Mouse (Mus musculus): ENCODE results near the gene AU015836. TPM values are rescaled to one million over a fixed set of nuclear protein-coding genes. Genes with fewer than 3 reads are reported as not detected.
"Not testable (repeated sequence)": the region's sequence is repeated elsewhere in the genome, so short reads cannot be mapped to it uniquely, and the experiment has no call there.

The AU015836 gene
- polyA plus RNA-seq, 1 experiment, result 0.06 TPM

GRCm38 (mm10) chrX:93980341-93980740 lies 11.9 kb downstream of the AU015836 start:
- H3K4me1 ChIP-seq (ENCODE audit: control insufficient read depth, insufficient read depth, low read length), result no peaks in the 10 kb centered on the region
- DNase-seq, result no peak
- 96% methylated on average over 25 of the region's 26 CpGs for WGBS

GRCm38 (mm10) chrX:93982193-93982592 lies 13.7 kb downstream of the AU015836 start:
- no peak for DNase-seq
- no peak overlapping the region for H3K27ac ChIP-seq (ENCODE audit: insufficient read depth, low read depth, low read length)
- no peaks in the 10 kb centered on the region for H3K4me1 ChIP-seq (ENCODE audit: control insufficient read depth, insufficient read depth, low read length)
- H3K4me3 ChIP-seq (ENCODE audit: insufficient read depth, low read depth, low read length), result no peak overlapping the region
- TF ChIP-seq POLR2A (IDR thresholded peaks at IDR 0.05; ENCODE audit: low read depth, low read length) (no peak), CTCF (conservative IDR thresholded peaks at IDR 0.05; ENCODE audit: insufficient read depth, insufficient read length, low read depth, low read length) (no peak)
- H3K27me3 ChIP-seq (replicated peaks; ENCODE audit: control insufficient read depth, insufficient read depth, low read length), result no peaks in the 10 kb centered on the region
- 74% methylated on average over 3 of the region's 3 CpGs for WGBS
- H3K36me3 ChIP-seq (ENCODE audit: control insufficient read depth, insufficient read depth, low read length), result no peaks in the 10 kb centered on the region

More at GRCm38 (mm10) chrX:93980341-93980740, 11.9 kb downstream of the AU015836 start:
- no peaks in the 10 kb centered on the region for H3K36me3 ChIP-seq (ENCODE audit: control insufficient read depth, insufficient read depth, low read length)
- no peak for TF ChIP-seq CTCF (conservative IDR thresholded peaks at IDR 0.05; ENCODE audit: insufficient read depth, insufficient read length, low read depth, low read length)
- no peak overlapping the region for H3K27ac ChIP-seq (ENCODE audit: insufficient read depth, low read depth, low read length)
- H3K4me3 ChIP-seq (ENCODE audit: insufficient read depth, low read depth, low read length), result no peak overlapping the region
- H3K27me3 ChIP-seq (replicated peaks; ENCODE audit: control insufficient read depth, insufficient read depth, low read length), result no peaks in the 10 kb centered on the region

- 56% methylated on average over 3 of the region's 3 CpGs for WGBS
- H3K27me3 ChIP-seq (replicated peaks; ENCODE audit: control insufficient read depth, insufficient read depth, low read length); H3K4me1 ChIP-seq (ENCODE audit: control insufficient read depth, insufficient read depth, low read length); H3K27ac ChIP-seq (ENCODE audit: insufficient read depth, low read depth, low read length); H3K4me3 ChIP-seq (ENCODE audit: insufficient read depth, low read depth, low read length); H3K36me3 ChIP-seq (ENCODE audit: control insufficient read depth, insufficient read depth, low read length); DNase-seq: not testable (repeated sequence)
Observed at GRCm38 (mm10) chrX:93985096-93985495, 16.6 kb downstream of the AU015836 start.

- DNase-seq, result no peak
- WGBS, result 78% methylated on average over 3 of the region's 3 CpGs
- no peaks in the 10 kb centered on the region for H3K27me3 ChIP-seq (replicated peaks; ENCODE audit: control insufficient read depth, insufficient read depth, low read length)
Observed at GRCm38 (mm10) chrX:94006991-94007390, 38.5 kb downstream of the AU015836 start.

GRCm38 (mm10) chrX:94009442-94009841 lies 41.0 kb downstream of the AU015836 start:
- Histone ChIP-seq H3K4me1 (ENCODE audit: control insufficient read depth, insufficient read depth, low read length) (peaks cover 12% of the 10 kb centered on the region; the same call in 1 of the 2 replicates), H3K27me3 (replicated peaks; ENCODE audit: control insufficient read depth, insufficient read depth, low read length) (no peaks in the 10 kb centered on the region), H3K36me3 (ENCODE audit: control insufficient read depth, insufficient read depth, low read length) (no peaks in the 10 kb centered on the region), H3K4me3 (ENCODE audit: insufficient read depth, low read depth, low read length) (no peak overlapping the region), H3K27ac (ENCODE audit: insufficient read depth, low read depth, low read length) (no peak overlapping the region)
- DNase-seq, result no peak
- TF ChIP-seq POLR2A (IDR thresholded peaks at IDR 0.05; ENCODE audit: low read depth, low read length) (no peak), CTCF (conservative IDR thresholded peaks at IDR 0.05; ENCODE audit: insufficient read depth, insufficient read length, low read depth, low read length) (no peak)
- 87% methylated on average over 3 of the region's 3 CpGs for WGBS

More at GRCm38 (mm10) chrX:94006991-94007390, 38.5 kb downstream of the AU015836 start:
- Histone ChIP-seq H3K4me3 (ENCODE audit: insufficient read depth, low read depth, low read length) (no peak overlapping the region), H3K27ac (ENCODE audit: insufficient read depth, low read depth, low read length) (no peak overlapping the region), H3K4me1 (ENCODE audit: control insufficient read depth, insufficient read depth, low read length) (no peaks in the 10 kb centered on the region), H3K36me3 (ENCODE audit: control insufficient read depth, insufficient read depth, low read length) (no peaks in the 10 kb centered on the region)
- TF ChIP-seq CTCF (conservative IDR thresholded peaks at IDR 0.05; ENCODE audit: insufficient read depth, insufficient read length, low read depth, low read length) (no peak), POLR2A (IDR thresholded peaks at IDR 0.05; ENCODE audit: low read depth, low read length) (no peak)

GRCm38 (mm10) chrX:94011656-94012173 lies 43.3 kb downstream of the AU015836 start:
- DNase-seq, result no peak
- TF ChIP-seq CTCF (conservative IDR thresholded peaks at IDR 0.05; ENCODE audit: insufficient read depth, insufficient read length, low read depth, low read length), result no peak
- no peak for TF ChIP-seq POLR2A (IDR thresholded peaks at IDR 0.05; ENCODE audit: low read depth, low read length)
- Histone ChIP-seq H3K36me3 (ENCODE audit: control insufficient read depth, insufficient read depth, low read length) (no peaks in the 10 kb centered on the region), H3K27ac (ENCODE audit: insufficient read depth, low read depth, low read length) (no peak overlapping the region), H3K4me1 (ENCODE audit: control insufficient read depth, insufficient read depth, low read length) (peaks cover 12% of the 10 kb centered on the region; the same call in 1 of the 2 replicates), H3K27me3 (replicated peaks; ENCODE audit: control insufficient read depth, insufficient read depth, low read length) (no peaks in the 10 kb centered on the region), H3K4me3 (ENCODE audit: insufficient read depth, low read depth, low read length) (no peak overlapping the region)
- WGBS, result 88% methylated on average over 7 of the region's 7 CpGs

GRCm38 (mm10) chrX:94012479-94013167 lies 44.2 kb downstream of the AU015836 start:
- 10% methylated on average over 12 of the region's 12 CpGs for WGBS
- H3K4me1 ChIP-seq (ENCODE audit: control insufficient read depth, insufficient read depth, low read length), result peaks cover 12% of the 10 kb centered on the region; the same call in 1 of the 2 replicates
- H3K27ac ChIP-seq (ENCODE audit: insufficient read depth, low read depth, low read length), result peak overlapping the region; percentile 81
- peak overlapping the region; percentile 15 for H3K4me3 ChIP-seq (ENCODE audit: insufficient read depth, low read depth, low read length)
- no peaks in the 10 kb centered on the region for H3K27me3 ChIP-seq (replicated peaks; ENCODE audit: control insufficient read depth, insufficient read depth, low read length)
- DNase-seq, result peak; percentile 54
- TF ChIP-seq CTCF (conservative IDR thresholded peaks at IDR 0.05; ENCODE audit: insufficient read depth, insufficient read length, low read depth, low read length) (no peak), POLR2A (IDR thresholded peaks at IDR 0.05; ENCODE audit: low read depth, low read length) (no peak)
- no peaks in the 10 kb centered on the region for H3K36me3 ChIP-seq (ENCODE audit: control insufficient read depth, insufficient read depth, low read length)

Measured in kidney, adult 2 months (tissue).